Mouse (Mus musculus) granulocyte monocyte progenitor cell, adult 5-6 weeks (primary cell): ENCODE measurements at regions not wholly inside any gene's neighbourhood (a gene's known extent, or its start where the extent isn't known, plus 50 kb on each side); places are given as distances from the start of the nearest gene placed in this dataset.
A peak's percentile ranks its signal among the peaks of the same experiment; 100 is the strongest.

Source experiments
- ATAC-seq: replicated peaks from 2 replicates; pipeline ENCODE4 v1.8.0; 2016; ENCODE audit warnings: mild to moderate bottlenecking, moderate TSS enrichment, inconsistent platforms; ENCODE audit not compliant: poor library complexity, severe bottlenecking

DNA sequence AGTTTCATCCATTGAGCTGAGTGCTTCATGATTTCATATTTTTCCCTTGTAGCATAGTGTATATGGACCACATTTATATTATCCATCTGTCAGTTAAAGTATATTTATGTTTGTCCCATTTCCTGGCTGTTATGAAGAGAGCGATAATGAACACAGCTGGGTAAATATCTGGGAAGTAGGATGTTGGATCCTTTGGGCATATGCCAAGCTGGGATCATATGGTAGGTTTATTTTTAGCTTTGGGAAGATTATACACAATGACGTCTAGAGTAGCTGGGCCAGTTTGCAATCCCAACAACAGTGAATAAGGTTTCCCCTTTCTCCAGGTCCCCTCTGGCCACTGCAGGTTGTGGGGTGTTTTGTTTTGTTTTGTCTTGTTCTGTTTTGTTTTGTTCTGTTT, 164.5 kb downstream of the Gm765 start:
- ATAC-seq, result no peak

DNA sequence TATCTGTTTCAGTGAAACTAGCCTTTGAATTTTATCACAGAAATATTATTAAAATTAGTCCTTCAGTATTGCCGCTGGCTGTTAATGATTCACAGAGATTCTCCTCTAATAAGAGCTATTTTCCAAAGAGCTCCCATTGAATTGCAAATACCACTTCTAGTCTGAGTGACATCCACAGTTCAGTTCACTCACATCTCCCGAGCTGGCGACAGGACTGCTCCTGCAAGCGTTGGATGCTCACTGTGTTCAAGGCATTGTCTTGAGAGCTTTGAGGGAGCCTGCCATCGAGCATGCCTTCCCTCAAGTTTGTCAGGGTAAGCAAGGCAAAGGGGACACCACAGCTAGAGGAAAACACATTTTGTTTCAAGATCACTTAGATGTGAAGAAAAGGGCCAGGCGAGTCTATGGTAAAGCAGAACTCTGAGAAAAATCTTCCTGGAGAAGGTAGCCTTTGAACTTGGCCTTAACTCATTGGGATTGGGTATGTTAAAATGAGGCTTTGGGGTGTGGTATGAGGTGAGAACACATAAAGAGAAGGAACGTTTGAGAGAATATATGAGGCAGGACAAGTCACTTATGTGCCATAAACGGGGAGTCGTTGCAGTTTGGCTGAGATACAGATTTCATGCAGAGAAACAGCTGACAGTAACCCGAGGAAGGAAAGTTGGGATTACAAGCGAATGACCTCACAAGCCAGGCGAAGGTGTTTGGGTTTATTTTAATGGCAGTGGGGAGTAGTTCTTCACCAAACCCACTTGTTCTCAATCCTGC, 193.3 kb downstream of the Gm765 start:
- ATAC-seq, result no peak

DNA sequence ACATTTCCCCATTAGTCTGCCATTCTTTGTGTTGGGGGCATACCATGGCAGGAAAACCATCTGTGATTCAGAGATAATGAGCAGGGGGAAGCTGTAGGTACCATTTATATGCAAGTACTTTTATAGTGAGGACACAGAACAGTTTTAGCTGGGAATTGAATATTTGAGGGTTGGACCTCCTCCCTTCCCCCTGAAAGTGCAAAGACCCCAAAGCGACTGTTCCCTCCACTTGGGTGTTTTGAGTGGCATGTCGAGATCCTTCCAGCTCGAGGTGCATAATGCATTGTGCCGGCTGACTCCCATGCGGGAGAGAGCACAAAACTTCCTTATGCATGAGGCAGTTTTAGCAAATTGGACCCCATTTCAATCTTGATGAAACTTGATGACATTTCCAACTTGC, 194.7 kb downstream of the Gm765 start:
- ATAC-seq, result no peak

DNA sequence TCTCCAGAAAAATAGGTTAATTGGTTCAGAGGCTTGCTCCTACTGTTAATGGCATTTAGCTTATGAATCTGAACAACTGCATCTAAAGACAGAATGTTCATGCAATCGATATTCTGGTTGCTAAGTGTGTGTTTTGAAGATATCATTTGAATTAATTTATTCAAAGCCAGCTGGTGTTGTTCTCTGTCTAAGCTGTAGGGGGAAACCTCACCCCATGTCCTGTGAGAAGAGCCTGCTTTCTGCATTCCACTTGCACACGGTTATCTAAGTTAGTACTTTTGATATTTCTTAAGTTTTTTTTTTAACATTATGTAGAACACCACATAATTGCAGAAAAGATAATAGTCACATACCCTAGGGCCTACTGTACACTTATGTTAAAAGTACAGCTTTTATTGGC, 209.6 kb downstream of the Gm765 start:
- no peak for ATAC-seq

DNA sequence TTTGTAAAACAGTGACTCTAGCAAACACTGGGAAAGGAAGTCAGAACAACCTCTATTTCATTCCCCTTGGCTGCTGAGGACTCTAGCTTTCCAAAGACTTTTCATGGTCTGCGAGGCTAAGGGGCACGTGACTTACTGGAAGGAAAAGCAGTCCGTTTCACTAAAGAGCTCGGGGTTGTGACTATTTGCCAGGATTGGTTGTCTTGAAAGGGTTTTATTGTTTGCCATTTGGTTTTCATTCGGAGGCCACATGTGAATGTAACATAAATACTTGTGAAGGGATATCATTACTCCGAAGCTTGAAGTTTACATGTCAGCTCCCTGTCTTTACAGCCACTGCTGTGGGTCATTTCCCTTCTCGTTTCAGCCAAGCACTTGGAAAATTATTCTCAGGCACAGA, 217.1 kb downstream of the Gm765 start:
- no peak for ATAC-seq

DNA sequence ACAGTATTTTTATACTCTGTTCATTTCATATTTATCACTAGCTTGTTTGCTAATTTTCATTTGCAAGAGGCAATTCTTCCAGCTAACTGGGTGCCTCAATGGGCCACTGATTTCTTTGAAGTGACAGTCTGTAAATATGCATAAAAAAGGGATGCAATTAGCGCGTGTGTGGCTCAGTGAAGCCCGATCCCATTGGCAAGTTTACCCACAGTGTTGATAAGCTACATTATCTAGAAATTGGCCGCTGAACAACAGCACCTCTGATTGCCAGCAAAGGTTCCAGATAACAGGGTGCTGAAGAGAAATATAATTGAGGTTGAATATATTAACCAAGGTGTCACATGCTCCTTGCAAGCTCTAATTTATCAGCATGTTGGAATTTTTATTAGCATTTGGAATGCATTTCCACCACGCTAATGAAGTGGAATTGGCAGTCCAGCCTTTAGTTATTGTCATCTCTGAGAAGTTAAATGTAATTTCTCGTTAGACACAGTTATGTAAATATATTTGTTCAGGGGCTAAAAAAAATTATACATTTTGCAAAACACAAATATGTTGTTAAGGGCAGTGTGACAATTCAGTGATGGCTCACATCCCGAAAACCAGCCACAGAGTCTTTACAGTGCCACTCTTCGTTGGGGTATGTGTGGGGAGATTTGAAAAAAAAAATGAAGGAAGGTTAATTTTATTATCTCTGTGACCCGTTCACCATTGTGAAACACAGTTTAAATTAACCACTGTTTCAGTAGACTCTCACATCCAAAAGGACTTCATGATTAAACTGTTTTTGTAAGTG, 224.0 kb downstream of the Gm765 start:
- no peak for ATAC-seq

DNA sequence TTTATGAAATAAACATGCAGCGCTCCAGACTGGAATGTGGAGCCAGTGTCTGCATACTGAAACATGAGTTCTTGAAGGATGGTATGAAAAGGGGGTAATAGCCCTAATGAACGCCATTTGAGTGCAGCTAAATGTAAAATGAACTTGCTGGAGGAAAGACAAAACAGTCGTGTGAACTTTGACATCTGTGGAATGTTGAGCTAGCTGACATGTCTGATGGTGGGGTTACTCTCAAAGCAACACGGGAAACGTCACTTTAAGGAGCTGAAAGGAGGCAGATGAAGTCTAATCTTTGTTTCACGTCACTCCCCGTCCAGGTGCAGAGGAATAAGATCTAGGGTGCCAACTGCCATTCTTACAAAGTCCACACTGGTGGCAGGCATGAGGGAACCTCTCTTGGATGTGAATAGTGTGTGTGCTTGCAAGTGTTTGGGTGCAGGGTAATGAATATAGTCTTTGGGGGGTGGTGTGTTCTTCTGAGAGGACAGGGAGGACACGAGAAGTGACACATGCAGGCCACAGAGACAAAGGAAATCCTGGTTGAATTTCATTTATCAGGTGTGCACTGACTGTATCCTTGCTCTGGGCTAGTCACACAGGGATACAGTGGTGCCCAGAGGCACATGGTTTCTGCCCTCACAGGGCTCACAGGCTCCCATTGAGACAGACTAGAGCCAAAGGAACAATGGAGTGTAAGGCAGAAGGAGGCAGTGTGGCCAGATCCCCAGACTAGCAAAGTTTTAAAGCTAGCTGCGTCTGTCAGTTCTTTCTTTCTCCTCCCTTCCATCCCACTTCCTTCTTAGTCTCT, 228.0 kb downstream of the Gm765 start:
- ATAC-seq, result no peak

DNA sequence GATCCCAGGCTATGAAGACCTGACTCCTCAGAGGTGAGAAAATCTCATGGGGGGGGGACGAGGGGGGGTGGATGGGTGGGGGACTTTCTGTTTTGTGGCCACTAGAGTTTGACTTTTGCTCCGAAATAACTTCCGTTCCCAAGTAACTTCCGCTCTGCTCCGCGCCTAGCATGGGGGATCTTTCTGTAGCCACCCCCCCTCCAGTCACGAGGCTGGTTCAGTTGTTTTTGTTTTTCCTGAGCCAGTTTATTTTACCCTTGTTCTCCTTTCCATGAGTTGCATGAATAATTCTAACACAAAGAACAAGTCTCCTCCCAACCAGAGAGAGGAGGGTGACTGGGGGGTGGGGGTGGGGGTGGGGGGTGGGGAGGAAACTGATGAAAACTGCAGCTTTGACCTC, 228.8 kb downstream of the Gm765 start:
- ATAC-seq, result peak; percentile 91

DNA sequence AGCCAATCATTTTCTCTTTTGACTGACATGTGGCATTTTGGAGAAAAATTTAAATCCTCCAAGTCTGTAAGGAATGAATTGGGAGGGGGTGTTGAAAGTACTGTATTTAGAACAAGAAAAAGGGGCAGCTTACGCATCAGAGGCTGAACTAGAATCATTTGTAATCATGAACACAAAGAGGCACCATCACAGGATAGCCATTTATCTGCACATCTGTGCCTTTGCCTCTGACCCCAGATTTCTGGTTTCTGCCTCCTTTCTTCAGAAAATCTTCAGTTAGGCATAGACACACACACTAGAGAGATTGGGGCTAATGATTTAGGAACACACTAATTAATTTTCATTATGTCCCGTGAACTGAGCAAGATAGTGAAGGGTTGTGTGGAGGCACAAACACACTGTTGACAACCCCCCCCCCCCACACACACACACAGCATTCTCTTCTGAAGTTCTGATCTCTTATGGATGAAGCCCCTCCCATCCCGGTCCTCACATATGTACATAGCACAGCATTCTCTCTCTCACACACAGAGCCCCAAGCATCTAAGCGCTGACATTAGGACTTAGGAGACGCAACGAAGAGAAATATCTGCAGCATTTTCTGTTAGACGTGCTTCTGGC, 229.9 kb downstream of the Gm765 start:
- ATAC-seq, result no peak

DNA sequence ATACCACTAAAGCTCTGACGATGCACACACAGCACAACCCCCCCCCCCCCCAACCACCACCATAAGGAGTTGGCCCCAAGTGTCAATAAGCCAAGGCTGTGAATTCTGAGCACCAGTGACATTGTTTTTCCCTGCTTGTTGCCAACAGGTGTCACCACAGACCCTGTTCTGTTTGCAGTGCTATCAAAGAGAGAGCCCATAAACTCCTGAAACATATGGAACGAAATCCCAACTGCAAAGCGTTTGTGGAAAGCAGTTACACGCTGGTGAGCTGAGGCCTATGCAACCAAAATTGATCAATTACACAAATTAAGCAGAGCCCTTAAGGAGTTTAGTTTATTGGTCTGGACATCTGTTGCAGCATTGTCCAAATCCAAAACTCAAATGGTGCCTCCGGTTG, 235.4 kb downstream of the Gm765 start:
- no peak for ATAC-seq

DNA sequence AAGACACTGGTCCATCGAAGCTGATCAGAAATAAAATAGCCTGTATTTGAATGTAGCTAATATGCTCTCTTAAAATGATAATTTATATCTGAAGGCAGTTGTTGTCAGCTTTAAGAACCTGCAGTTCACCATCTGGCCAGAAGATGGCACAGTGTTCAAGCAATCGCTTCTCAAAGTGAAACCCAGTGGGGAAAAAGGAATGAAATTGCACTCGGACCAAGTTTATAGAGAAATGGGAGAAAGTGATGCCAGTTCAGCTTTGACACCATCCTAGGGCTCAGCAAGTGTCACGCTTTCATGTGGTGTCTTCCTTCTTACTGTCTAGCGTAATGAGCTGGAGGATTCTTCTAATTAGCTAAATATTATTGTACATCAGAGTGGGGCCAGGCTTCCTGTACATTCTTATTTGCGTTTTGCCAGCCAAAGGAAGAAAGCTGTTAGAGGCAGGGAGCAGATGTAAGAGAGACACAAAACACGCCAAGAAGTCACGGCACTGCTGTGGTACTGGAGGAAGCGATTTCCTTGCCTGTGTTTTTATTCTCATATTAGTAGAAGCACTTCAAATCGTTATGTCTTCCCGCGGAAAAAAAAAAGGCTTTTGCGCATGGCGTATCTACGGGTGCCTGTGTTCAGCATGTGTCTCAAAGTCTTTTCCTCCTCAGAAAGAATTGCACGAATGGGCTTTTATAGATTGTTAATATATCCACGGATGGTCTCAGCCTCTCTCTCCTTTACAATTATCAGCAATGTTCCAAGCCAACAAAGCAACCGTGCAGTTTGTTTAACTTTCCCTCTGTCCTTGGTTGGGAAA, 237.1 kb downstream of the Gm765 start:
- peak; percentile 96 for ATAC-seq

DNA sequence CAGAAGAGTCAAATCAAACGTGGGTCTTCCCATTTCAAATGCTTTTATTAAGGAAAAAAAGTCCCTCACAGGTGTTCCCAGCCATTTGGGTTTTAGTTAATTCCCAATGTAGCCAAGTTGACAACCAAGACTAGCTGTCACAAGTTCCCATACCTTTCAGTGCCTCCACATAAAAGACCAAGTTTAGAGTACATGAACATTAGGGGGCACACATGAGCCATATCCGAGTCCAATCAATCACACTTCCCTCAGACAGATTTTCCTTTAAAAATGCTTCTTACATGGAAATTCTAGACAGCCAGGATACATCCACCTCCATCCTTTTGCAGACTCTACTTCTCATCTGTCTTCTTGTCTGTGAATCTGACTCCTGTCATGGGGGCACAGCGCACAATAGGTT, 238.1 kb downstream of the Gm765 start:
- ATAC-seq, result no peak

DNA sequence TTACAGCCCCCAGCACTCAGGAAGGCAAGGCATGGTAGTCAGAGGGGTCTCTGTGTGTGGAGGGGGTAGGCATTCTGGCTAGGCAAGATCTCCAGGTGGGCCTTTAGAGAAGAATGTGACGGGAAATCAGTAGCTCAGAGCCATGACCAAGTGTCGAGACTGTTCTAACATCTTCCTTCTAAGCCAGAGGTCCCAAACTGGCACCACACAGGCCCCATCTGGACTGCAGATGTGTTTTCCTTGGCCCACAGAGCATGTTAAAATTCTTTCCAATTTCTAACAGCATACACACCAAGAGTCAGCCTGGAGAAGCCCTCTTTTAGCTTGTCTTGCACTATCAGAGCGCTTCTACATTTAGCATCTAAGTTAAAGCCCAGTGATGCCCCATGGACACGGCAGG, 241.5 kb downstream of the Gm765 start:
- no peak for ATAC-seq

DNA sequence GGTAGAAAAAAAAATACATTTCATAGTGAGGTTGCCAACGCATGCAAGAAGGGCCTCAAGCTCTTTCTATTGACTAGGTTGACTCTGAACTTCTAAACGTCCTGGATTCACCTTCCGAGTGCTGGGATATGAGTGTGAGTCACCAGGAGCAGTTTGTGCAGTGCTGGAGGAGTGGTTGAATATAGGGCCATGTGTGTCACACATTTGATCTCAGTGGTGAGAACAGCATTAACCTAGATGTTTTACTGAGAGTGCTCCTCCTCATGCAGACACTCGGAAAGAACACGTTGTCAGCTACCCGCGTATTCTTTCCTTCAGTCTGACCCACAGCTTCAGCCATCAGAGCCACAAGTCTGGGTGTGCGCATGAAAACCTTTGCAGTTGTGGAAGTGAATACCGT, 243.4 kb downstream of the Gm765 start:
- ATAC-seq, result no peak

DNA sequence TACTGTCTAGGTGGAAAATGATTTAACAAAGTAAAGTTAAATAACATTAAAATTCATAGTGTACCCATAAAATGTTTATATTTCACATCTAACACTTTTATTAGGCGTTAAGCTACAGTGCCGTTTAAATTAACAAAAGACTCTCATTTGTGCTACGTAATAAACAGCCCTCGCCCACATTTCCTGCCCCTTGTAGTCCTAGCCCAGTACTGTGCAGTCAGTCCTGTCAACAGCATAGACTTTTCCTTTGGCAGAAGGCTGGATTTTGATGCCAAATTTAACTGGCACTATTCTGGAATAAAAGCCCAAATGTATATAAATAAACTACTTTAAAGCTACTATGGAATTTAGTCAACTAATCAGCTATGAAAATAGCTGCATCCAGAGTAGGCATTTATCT, 247.3 kb downstream of the Gm765 start:
- ATAC-seq, result no peak

DNA sequence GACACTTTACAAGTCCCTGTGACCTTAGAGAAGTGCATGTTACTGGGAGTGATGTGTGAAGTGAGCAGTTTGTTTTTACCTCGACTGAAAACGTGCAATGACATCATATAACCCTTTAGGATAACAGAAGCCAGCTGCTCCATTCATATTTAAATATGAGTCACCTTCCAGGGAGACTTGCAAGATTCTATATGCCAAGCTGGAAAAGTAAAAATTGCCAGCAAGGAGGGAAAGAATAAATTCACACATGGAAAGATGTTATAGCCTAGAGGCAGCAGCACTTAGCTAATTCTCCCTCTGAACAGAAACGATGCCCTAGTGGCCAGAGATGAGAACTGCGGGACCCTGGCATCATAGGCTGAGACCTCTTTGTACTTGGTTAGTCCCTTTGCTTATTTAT, 253.4 kb downstream of the Gm765 start:
- 0 out of 2 replicates have a peak, but pooled peaks have one; percentile 40 for ATAC-seq

DNA sequence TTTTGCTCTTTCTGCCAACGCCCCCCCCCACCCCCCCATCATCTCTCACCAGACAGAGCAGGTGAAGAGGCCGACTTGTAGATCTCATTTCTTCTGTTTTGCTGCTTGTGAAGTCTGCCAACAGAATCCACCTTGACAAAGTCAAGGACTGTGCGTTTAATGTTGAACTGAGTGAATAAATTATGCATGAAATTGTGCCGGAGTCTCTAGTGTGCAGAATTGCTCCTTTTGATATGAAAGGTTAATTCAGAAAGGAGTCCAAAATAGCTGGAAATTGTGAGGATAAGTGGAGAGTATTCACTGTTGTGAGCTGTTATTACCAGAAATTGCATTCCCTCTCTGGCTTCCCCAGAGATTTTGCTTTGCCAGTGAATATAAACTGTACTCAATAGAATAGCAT, 262.5 kb downstream of the Gm765 start:
- ATAC-seq, result no peak
